Mouse (Mus musculus): ENCODE measurements around the gene Spop. TPM values are rescaled to one million over a fixed set of nuclear protein-coding genes. Genes with fewer than 3 reads are reported as not detected.

Spop gene
- 234 TPM for polyA plus RNA-seq (2017; shearing (Covaris generic))

GRCm38 (mm10) chr11:95413641-95414535 is at the start of gene Spop:
Gene Spop, plus strand, starts transcription at chr11:95414080.

GRCm38 (mm10) chr11:95384319-95384972 is 29.4 kb upstream of the Spop start, which contains the start of gene Slc35b1:
Gene Slc35b1, plus strand, starts transcription at chr11:95384692.

GRCm38 (mm10) chr11:95514298-95514861 is 100.5 kb downstream of the Spop start, which contains the start of gene Nxph3:
Gene Nxph3, minus strand, starts transcription at chr11:95514570.

Other genes starting within 250 kb of the Spop start
- not detected for gene Tac4, start 152.6 kb upstream of the Spop start, polyA plus RNA-seq (2017; shearing (Covaris generic))
- 126 TPM for gene Kat7, start 103.8 kb upstream of the Spop start, polyA plus RNA-seq (2017; shearing (Covaris generic))
- 21.2 TPM for gene Fam117a, start 77.1 kb upstream of the Spop start, polyA plus RNA-seq (2017; shearing (Covaris generic))
- gene Slc35b1, start 29.4 kb upstream of the Spop start, polyA plus RNA-seq (2017; shearing (Covaris generic)) = 70.8 TPM
- gene Nxph3, start 100.5 kb downstream of the Spop start, polyA plus RNA-seq (2017; shearing (Covaris generic)) = not detected
- gene Ngfr, start 173.7 kb downstream of the Spop start, polyA plus RNA-seq (2017; shearing (Covaris generic)) = not detected